Comparison of ENCODE assay signal across 27 mouse cellular contexts in genomic region chr17:72579321-72579720, GRCm38 (mm10).
"Had no signal": no experiment of that assay in that cellular context is flagged by ENCODE, and none has a peak within 500 bp of the region (broad histone marks: within the 10 kb centered on the region; RNA-seq: fewer than 3 reads in every experiment).

No protein-coding gene starts in this region.

- H3K9ac ChIP-seq: heart, embryonic 12.5 days; hindbrain, embryonic 12.5 days; hindbrain, embryonic 14.5 days; intestine, embryonic 15.5 days; limb, embryonic 12.5 days; liver, embryonic 13.5 days; liver, embryonic 15.5 days had no signal

- H3K36me3 ChIP-seq: heart, embryonic 10.5 days; heart, embryonic 12.5 days; hindbrain, embryonic 10.5 days; hindbrain, embryonic 12.5 days; intestine, embryonic 15.5 days; limb, embryonic 10.5 days; limb, embryonic 12.5 days; liver, embryonic 13.5 days; liver, embryonic 15.5 days had no signal

- H3K27ac ChIP-seq: gastrocnemius, adult 2 months; heart, embryonic 10.5 days; hindbrain, embryonic 10.5 days; hindbrain, embryonic 12.5 days; hindbrain, embryonic 14.5 days; intestine, embryonic 15.5 days; layer of hippocampus, adult 2 months; left cerebral cortex, adult 2 months; limb, embryonic 10.5 days; limb, embryonic 12.5 days; liver, embryonic 13.5 days; liver, embryonic 15.5 days had no signal

- H3K9me3 ChIP-seq: heart, embryonic 10.5 days; heart, embryonic 12.5 days; hindbrain, embryonic 10.5 days; hindbrain, embryonic 12.5 days; intestine, embryonic 15.5 days; limb, embryonic 10.5 days; limb, embryonic 12.5 days; liver, embryonic 15.5 days had no signal

- DNase-seq: gastrocnemius, adult 2 months; gastrocnemius, postnatal 10 days; gastrocnemius, postnatal 25 days; heart, postnatal 10 days; heart, postnatal 4 days; kidney, adult 18-20 months; kidney, adult 8-10 months; kidney, postnatal 10 days; kidney, postnatal 25 days; kidney, postnatal 4 days; liver; liver, embryonic 13.5 days had no signal

- H3K4me2 ChIP-seq: heart, embryonic 12.5 days; hindbrain, embryonic 12.5 days; hindbrain, embryonic 14.5 days; intestine, embryonic 15.5 days; limb, embryonic 12.5 days; liver, embryonic 11.5 days; liver, embryonic 13.5 days; liver, embryonic 15.5 days had no signal

- H3K4me1 ChIP-seq: heart, embryonic 10.5 days; heart, embryonic 12.5 days; hindbrain, embryonic 10.5 days; hindbrain, embryonic 12.5 days; intestine, embryonic 15.5 days; limb, embryonic 10.5 days; limb, embryonic 12.5 days; liver, embryonic 13.5 days; liver, embryonic 15.5 days had no signal

- ATAC-seq: hindbrain, embryonic 16.5 days; inflammation-experienced regulatory T-cells, adult 6 months; intestine, embryonic 15.5 days; intestine, postnatal 0 days had no signal

- H3K4me3 ChIP-seq: gastrocnemius, adult 2 months; heart, embryonic 10.5 days; heart, embryonic 12.5 days; hindbrain, embryonic 10.5 days; hindbrain, embryonic 12.5 days; intestine, embryonic 15.5 days; layer of hippocampus, adult 2 months; left cerebral cortex, adult 2 months; limb, embryonic 10.5 days; limb, embryonic 12.5 days; liver, embryonic 13.5 days; liver, embryonic 15.5 days had no signal

- H3K27me3 ChIP-seq: heart, embryonic 12.5 days; hindbrain, embryonic 12.5 days; intestine, embryonic 15.5 days; limb, embryonic 12.5 days; liver, embryonic 13.5 days; liver, embryonic 15.5 days had no signal
